Mouse (Mus musculus) liver, postnatal 0 days (tissue): ENCODE data around the gene Gatad1.

ENCODE experiments used
- CTCF ChIP-seq: sonication (generic); IDR thresholded peaks from 2 replicates; pipeline ENCODE4 v1.5.1; 2016; ENCODE audit warnings: antibody characterized with exemption, low read depth
- EP300 ChIP-seq: IDR thresholded peaks from 2 replicates; pipeline ENCODE4 v1.6.1; 2016; ENCODE audit warnings: antibody characterized with exemption, low read depth, mild to moderate bottlenecking

GRCm38 (mm10) chr5:3702180-3702579 is 45.2 kb upstream of the Gatad1 start:
- TF ChIP-seq CTCF (no peak), EP300 (no peak)
